Mouse (Mus musculus) lung, postnatal 0 days (tissue): ENCODE results near the gene Pds5b.
"Not testable (repeated sequence)": the region's sequence is repeated elsewhere in the genome, so short reads cannot be mapped to it uniquely, and the experiment has no call there.

Source experiments
- CTCF ChIP-seq: IDR thresholded peaks from 2 replicates; pipeline ENCODE4 v1.5.1; 2016; ENCODE audit warnings: antibody characterized with exemption, mild to moderate bottlenecking
- EP300 ChIP-seq: IDR thresholded peaks from 2 replicates; pipeline ENCODE4 v1.6.1; 2016; ENCODE audit warnings: antibody characterized with exemption, mild to moderate bottlenecking, control low read depth

- TF ChIP-seq CTCF, EP300: not testable (repeated sequence)
Observed at GRCm38 (mm10) chr5:150737028-150737427, 63.5 kb downstream of the Pds5b start.
